Mouse (Mus musculus) limb, embryonic 14.5 days (tissue): ENCODE measurements around the gene St3gal3. TPM values are rescaled to one million over a fixed set of nuclear protein-coding genes. Genes with fewer than 3 reads are reported as not detected.

Source experiments
- ATAC-seq: fragments of 200-750 bp; cut with Nextera tagmentation; 2 replicates; pipeline ENCODE4 v1.8.0; 2017; ENCODE audit warnings: low read depth, moderate number of reproducible peaks, moderate TSS enrichment; ENCODE audit not compliant: low FRiP score
- DNase-seq: peaks from one replicate; pipeline ENCODE4 v3.0.0-alpha.2; 2015; ENCODE audit warnings: low spot score
- H3K27ac ChIP-seq: fragments of 300-500 bp; sonication (generic); replicated peaks from 2 replicates; pipeline ENCODE4 v1.5.1; 2014; ENCODE audit warnings: low read depth, mild to moderate bottlenecking, low read length, moderate library complexity, mixed read lengths
- H3K27me3 ChIP-seq: fragments of 300-500 bp; sonication (generic); 2 replicates; pipeline ENCODE4 v1.6.1; 2014; ENCODE audit warnings: low read length, mixed read lengths; ENCODE audit not compliant: control insufficient read depth, insufficient read depth
- H3K36me3 ChIP-seq: fragments of 300-500 bp; sonication (generic); 2 replicates; pipeline ENCODE4 v1.6.1; 2014; ENCODE audit warnings: mild to moderate bottlenecking, low read length, moderate library complexity, mixed read lengths; ENCODE audit not compliant: control insufficient read depth, insufficient read depth
- H3K4me1 ChIP-seq: fragments of 300-500 bp; sonication (generic); 2 replicates; pipeline ENCODE4 v1.6.1; 2014; ENCODE audit warnings: antibody characterized with exemption, low read length, mixed read lengths; ENCODE audit not compliant: control insufficient read depth, insufficient read depth
- H3K4me2 ChIP-seq: fragments of 300-500 bp; sonication (generic); replicated peaks from 2 replicates; pipeline ENCODE4 v1.6.1; 2014; ENCODE audit warnings: low read depth, mild to moderate bottlenecking, low read length, moderate library complexity; ENCODE audit not compliant: severe bottlenecking
- H3K4me3 ChIP-seq: fragments of 300-500 bp; sonication (generic); replicated peaks from 2 replicates; pipeline ENCODE4 v1.5.1; 2014; ENCODE audit warnings: low read length
- H3K9ac ChIP-seq: fragments of 300-500 bp; sonication (generic); 2 replicates; pipeline ENCODE4 v1.6.1; 2014; ENCODE audit warnings: mild to moderate bottlenecking, low read depth, low read length, moderate library complexity; ENCODE audit not compliant: severe bottlenecking
- H3K9me3 ChIP-seq: fragments of 300-500 bp; sonication (generic); 2 replicates; pipeline ENCODE4 v1.6.1; 2016; ENCODE audit warnings: low read length; ENCODE audit not compliant: control insufficient read depth
- POLR2A ChIP-seq: fragments of 200-500 bp; IDR thresholded peaks from 2 replicates; pipeline ENCODE4 v1.8.0; 2012; ENCODE audit warnings: inconsistent platforms, mild to moderate bottlenecking, moderate library complexity, borderline replicate concordance; ENCODE audit not compliant: insufficient read depth, insufficient read length; ENCODE audit errors: extremely low read depth
- WGBS: fragments of 180-500 bp; shearing (Covaris S2); extraction: QIAGEN DNeasy Blood & Tissue Kit; methylation state at CpG from one replicate; pipeline ENCODE4 v1.1.7; 2014; 5-methylcytosine and 5-hydroxymethylcytosine counted together
- polyA plus RNA-seq, 2 experiments: library from polyadenylated mRNA; depleted of rRNA in 1 of 2; stranded (reverse) in 1 of 2; unstranded in 1 of 2; fragments of >200 nt; fragmentation: Nextera tagmentation in 1 of 2; extraction: Ambion mirVana in 1 of 2; gene quantifications; 2 replicates each; pipeline versions ENCODE4 v1.2.1 to v1.2.3; 2012 to 2014

St3gal3 gene
- polyA plus RNA-seq, 2 experiments = 5.4 to 26.1 TPM

DNA sequence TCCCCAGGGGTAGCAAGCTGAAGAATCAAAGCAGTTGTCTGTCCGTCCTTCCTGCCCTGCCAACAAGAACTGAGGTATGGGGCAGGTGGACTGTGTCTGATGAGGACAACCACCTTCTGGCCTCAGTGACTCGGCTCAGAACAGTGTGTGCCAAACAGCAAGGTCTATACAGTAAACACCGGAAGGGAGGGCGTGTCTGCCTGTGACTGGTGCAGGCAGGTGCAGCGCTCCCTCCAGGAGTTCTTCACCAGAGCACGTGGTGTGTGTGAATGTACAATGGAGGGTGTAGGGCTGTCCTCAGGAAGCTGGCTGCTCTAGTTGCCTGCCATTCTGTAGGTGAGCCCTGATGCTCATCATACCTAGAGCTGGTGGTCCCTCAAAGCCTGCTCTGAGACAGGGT is 80.8 kb downstream of the St3gal3 start:
- no peaks in the 10 kb centered on the region for H3K9me3 ChIP-seq
- peaks cover 42% of the 10 kb centered on the region for H3K4me1 ChIP-seq
- no peaks in the 10 kb centered on the region for H3K27me3 ChIP-seq
- H3K4me3 ChIP-seq = no peak overlapping the region
- no peak overlapping the region for H3K9ac ChIP-seq
- H3K36me3 ChIP-seq = 0 out of 2 replicates have a peak, but pooled peaks cover 4% of the 10 kb centered on the region
- DNase-seq = no peak
- no peak for TF ChIP-seq POLR2A
- H3K27ac ChIP-seq = no peak overlapping the region
- WGBS = 85% methylated on average over 6 of the region's 6 CpGs
- peak overlapping the region; percentile 28; the same call in 1 of the 2 replicates for H3K4me2 ChIP-seq
- no peak for ATAC-seq

DNA sequence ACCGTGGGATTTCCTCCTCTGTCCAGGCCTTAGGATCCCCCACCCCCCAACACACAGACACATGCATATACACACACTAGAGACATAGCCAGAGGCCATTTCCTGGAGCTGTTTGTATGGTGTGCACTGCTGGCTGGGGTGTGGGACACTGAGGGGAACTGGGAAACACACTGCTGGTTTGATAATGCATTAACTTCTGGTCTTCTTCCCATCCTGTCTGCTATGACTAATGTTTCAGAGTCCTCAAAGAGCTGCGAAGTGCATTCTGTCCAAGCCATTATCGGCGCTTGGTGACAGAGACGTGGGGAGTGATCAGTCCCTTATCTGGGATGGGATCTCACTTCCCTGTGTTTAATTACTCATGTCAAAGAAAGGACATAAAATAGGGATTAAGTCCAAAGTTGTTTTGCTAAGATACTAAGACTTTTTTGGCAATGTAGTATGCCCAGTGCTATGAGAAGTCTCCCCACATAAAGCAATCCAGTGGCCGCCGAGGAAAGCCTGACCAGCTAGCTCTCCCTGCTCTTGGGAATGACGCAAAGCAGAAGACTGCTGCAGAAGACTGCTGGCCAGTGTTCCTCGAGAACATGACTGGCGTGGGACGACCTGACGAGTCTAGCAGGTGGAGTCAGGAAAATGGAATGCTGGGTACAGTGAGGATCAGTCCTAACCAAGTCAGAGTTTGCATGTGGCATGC is 85.0 kb downstream of the St3gal3 start:
- Histone ChIP-seq H3K4me3 (no peak overlapping the region), H3K9ac (no peak overlapping the region), H3K27ac (no peak overlapping the region), H3K9me3 (no peaks in the 10 kb centered on the region), H3K4me1 (peaks cover 13% of the 10 kb centered on the region), H3K27me3 (no peaks in the 10 kb centered on the region), H3K36me3 (0 out of 2 replicates have a peak, but pooled peaks cover 4% of the 10 kb centered on the region), H3K4me2 (no peak overlapping the region)
- ATAC-seq (no peak), DNase-seq (no peak)
- TF ChIP-seq POLR2A = no peak
- WGBS = 43% methylated on average over 12 of the region's 12 CpGs

DNA sequence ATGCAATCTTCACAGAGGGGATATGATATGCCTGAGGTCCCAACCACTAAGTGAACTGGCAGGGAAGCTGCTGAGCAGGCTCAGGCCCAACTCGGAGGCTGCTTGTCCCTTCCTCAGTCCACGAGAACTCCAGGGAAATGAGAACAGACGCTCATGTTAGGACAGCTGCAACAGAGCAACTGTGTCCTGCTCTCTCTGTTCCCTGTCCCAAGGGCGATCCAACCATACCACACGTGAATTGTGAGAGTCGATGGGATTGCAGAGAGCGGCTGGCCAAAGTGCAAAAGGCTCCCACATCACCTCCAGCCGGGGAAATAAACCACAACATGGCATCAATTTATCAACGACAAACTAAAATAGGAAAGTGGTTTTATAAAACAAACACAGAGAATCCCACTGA is 90.2 kb downstream of the St3gal3 start:
- ATAC-seq (no peak), DNase-seq (no peak)
- Histone ChIP-seq H3K36me3 (0 out of 2 replicates have a peak, but pooled peaks cover 3% of the 10 kb centered on the region), H3K27me3 (no peaks in the 10 kb centered on the region), H3K9me3 (no peaks in the 10 kb centered on the region), H3K27ac (no peak overlapping the region), H3K9ac (no peak overlapping the region), H3K4me2 (no peak overlapping the region), H3K4me3 (no peak overlapping the region), H3K4me1 (peaks cover 27% of the 10 kb centered on the region)
- WGBS = 53% methylated on average over 9 of the region's 9 CpGs
- no peak for TF ChIP-seq POLR2A

DNA sequence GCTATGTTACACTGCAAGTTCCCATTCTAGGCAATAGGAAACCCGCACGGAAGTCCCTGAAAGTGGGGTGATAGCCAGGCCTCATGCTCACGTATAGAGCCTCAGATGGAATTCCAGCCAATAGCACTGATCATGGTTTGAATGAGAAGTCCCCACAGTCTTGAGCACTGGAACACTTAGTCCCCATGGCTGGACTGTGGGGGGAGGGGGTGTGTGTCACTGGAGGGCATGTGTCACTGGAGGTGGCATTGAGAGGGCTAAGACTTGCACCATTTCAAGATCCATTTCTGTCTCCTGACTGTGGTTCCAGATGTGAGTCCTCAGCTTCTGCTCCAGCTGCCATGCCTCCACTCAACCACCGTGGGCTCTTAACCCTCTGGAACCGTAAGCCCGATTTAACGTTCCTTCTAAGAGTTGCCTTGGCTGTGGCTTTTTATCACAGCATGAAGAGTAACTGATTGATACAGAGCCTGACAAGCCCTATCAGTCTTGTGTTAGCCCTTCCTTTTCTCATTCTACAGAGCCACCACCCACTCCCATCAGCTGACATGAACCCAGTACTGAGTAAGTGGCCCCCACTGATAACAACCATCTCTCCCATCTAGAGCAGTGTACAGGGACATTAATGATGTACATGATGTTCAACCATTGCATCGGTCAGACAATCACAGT is 91.2 kb downstream of the St3gal3 start:
- no peak for ATAC-seq
- peaks cover 27% of the 10 kb centered on the region for H3K4me1 ChIP-seq
- no peaks in the 10 kb centered on the region for H3K27me3 ChIP-seq
- no peak overlapping the region for H3K9ac ChIP-seq
- no peak for DNase-seq
- no peak for TF ChIP-seq POLR2A
- 57% methylated on average over 8 of the region's 8 CpGs for WGBS
- H3K4me3 ChIP-seq = no peak overlapping the region
- H3K4me2 ChIP-seq = no peak overlapping the region
- H3K9me3 ChIP-seq = no peaks in the 10 kb centered on the region
- 0 out of 2 replicates have a peak overlapping the region, but pooled peaks have one; percentile 29 for H3K27ac ChIP-seq
- H3K36me3 ChIP-seq = 0 out of 2 replicates have a peak, but pooled peaks cover 3% of the 10 kb centered on the region

DNA sequence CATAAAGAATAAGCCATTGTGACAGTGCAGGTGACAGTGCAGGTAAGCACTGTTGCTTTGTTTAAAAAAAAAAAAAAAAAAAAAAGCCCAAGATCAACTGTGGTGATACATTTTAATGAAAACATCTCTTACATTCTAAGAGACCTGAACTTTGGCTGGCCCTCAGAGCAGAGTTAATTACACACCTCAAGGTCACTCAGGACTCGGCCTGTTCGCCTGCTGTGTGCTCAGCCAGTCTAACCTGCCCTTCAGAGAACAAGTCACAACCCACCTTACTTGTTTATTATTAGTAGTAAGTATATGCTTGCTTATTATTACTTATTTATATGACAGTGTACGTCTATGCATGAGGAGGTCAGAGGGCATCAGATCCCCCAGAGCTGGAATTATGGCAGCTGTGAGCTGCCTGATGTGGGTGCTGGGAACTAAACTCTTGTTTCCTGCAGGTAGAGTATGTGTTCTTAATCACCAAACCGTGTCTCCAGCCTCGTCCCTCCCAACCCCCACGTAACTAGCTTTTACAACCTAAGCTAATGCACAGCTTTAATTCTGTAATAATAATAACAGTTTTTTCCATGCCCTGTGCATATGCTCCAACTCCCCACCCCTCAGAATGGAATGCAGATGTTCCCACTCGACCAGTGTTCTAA is 91.9 kb downstream of the St3gal3 start:
- H3K9me3 ChIP-seq = no peaks in the 10 kb centered on the region
- DNase-seq (peak; percentile 54), ATAC-seq (peak; percentile 46)
- no peak for TF ChIP-seq POLR2A
- H3K9ac ChIP-seq = no peak overlapping the region
- H3K4me1 ChIP-seq = peaks cover 29% of the 10 kb centered on the region
- no peaks in the 10 kb centered on the region for H3K27me3 ChIP-seq
- no peak overlapping the region for H3K27ac ChIP-seq
- H3K4me3 ChIP-seq = no peak overlapping the region
- H3K36me3 ChIP-seq = 0 out of 2 replicates have a peak, but pooled peaks cover 3% of the 10 kb centered on the region
- no peak overlapping the region for H3K4me2 ChIP-seq
- WGBS = 32% methylated on average over 7 of the region's 7 CpGs
